Mouse (Mus musculus) erythroblast, adult 5-6 weeks (primary cell): ENCODE measurements around the gene Prkd2. TPM values are rescaled to one million over a fixed set of nuclear protein-coding genes. Genes with fewer than 3 reads are reported as not detected.

Source experiments
- ATAC-seq: replicated peaks from 2 replicates; pipeline ENCODE4 v1.8.0; 2016; ENCODE audit warnings: moderate number of reproducible peaks, mild to moderate bottlenecking, moderate TSS enrichment, inconsistent platforms; ENCODE audit not compliant: poor library complexity, low FRiP score, severe bottlenecking
- total RNA-seq, 2 experiments: library from RNA; stranded (forward) in 1 of 2; stranded (reverse) in 1 of 2; fragments of 150-400 nt in 1 of 2; fragments of 200-764, 138-1000 nt in 1 of 2; gene quantifications; 2 replicates each; pipeline versions ENCODE4 v1.2.3 to v1.2.4; 2015 to 2017; ENCODE audit warnings: low replicate concordance in 2 of 2

Prkd2 gene
- total RNA-seq, 2 experiments from 2014 or later: 4.6 to 5.1 TPM

DNA sequence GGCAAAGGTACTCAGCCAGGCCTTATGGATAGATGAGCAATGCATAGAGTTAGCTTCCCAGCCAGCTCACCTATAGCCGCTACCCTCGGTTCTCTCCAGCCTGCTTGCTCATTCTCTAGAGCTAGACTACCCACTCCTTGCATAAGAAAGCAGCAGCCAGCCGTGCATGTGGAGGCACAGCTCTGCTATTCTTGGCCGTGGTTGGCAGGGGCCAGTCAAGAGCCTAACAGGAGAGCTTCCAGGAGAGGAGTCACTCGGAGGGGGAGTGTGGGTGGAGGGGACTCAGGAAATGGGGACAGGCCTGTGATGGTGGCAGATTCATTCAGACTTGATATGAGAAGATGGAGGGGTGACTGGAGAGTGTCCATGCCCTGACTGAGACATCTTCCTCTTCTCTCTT is 19.0 kb upstream of the Prkd2 start:
- ATAC-seq: no peak

DNA sequence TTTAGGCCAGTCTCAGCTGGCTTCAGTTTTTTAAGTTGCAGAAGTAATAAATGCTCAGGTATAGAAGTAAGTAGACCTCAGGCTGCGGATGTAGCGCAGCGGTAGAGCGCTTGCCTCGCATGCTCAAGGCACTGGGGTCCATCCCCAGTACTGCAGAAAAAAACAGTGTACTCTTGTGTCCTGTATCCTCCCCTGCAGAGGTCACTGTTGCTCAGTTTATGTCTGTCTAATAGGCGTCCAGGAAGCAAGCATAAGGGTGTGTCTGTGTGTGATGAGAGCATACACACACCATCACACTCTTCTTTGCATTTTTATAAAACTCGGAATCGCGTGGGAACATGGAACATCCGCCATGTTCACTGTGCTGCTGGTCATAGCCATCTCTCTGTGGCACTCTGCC is 16.9 kb upstream of the Prkd2 start:
- ATAC-seq: 0 out of 2 replicates have a peak, but pooled peaks have one; percentile 33

DNA sequence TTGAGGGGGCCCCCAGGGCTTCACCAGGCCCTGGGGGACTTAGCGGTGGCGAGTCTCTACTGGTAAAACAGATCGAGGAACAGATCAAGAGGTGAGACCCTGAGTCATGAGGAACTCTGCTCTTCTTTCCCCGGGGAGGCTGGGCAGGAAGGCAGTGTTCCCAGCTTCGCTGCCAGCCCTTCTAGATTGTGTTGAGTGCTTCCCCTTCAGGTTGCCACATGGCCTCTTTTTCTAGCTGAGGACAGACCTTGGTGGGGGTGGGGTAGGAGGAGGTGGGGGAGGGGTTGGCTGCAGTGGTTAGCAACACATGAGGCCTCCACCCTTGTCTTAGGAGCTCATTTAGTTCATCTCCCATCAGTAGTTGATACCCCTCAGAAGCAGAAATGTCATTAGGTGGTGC is 16.1 kb upstream of the Prkd2 start:
- no peak for ATAC-seq

DNA sequence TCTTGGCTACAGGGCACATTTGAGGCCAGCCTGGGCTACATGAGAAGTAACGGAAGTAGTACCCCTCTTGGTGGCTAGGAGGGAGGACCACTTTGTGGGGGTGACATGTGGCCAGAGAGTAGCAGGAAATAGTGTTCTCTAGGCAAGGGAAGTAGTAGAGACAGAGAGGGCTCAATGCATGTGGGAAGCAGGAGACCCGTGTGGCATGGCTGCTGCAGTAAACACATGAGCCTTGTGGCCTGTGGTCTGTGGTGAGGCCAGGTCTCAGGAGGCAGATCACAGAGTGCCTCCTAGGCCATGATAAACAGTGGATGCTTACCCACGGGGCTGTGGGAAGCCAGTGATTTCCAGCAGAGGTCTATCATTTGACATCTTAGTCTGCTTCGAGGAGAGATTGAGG is 15.4 kb upstream of the Prkd2 start:
- ATAC-seq: no peak

DNA sequence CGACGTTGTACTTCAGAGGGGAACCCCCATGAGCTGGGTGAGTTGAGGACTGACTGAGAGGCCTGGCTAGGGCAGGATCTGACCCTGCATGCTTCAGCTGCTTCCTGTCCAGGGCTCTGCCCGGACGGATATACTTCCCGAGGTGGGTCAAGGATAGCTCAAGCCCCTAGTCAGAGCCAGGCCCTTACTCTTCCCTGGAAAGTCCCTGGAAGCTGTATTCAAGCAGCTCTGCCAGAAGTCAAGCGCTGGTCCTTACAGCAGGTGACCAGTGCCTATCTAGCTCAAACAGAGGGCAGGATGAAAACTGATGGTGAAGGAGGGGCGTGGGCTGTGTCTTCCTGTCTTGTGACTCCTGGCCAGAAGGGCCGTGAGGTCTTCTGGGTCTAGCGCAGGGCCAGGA is 12.3 kb upstream of the Prkd2 start:
- no peak for ATAC-seq

DNA sequence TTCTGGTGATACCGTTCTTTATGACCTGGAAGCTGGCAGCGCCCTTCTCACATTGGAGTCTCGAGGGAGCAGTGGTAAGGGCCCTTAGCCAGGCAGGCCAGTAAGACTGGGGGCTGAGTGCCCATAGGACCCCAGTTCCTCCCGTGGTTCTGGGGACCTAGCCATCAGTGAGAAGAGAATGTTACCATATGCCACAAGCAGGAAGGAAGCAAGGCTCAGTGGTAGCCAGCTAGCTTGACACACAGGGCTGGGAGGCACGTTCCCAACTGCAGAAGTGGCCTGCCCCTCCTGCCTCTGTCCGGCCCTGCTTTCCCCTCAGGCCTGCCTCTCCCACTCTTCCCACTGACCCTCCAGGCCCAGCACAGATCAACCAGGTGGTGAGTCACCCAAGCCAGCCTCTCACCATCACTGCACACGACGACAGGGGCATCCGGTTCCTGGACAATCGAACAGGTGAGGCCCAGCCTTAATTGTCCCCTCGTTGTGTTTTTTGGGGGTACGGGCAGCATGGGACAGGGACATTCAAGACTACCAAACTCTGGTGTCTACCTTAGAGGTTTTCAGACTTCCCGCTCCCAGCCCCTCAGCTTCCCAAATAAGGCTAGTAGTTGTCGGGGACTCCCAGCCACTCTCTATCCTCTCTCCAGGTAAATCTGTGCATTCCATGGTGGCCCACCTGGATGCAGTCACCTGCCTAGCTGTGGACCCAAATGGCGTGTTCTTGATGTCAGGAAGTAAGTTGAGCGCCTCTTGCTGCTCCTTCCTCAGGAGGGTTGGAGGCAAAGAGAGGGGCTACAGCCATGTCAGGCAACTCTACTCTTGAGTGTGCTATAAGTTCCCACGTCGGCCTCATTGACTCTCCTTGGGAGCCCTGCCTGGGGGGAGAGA is 4.5 kb upstream of the Prkd2 start:
- no peak for ATAC-seq

DNA sequence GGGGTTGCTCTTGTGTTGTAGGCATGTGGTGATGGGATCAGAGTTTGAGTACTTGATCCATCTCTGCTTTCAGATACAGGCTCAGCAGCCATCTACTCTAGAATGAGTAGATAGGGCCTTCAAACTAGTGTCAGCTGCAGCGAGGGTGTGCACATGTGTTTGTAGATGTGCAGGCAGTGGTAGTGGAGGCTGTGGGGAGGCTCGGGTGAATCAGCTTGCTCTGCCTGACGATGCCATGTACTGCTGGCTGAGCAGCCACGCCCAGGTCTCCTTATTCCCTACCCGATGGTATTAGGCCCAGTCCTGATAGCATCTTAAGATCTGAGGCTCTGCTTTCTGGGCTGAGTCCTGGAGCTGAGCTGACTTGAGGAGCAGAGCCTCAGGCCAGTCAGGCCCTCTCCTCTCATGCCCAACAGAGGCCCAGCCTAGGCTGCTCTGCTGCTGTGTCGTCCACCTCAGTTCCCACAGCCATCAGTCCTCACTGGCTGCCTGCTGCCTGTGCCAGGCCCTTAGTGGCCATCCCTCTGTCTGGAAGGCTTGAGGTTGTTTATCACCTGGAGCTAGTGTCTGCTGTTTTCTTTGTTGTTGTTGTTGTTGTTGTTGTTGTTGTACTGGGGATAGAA is 3.8 kb upstream of the Prkd2 start:
- no peak for ATAC-seq

DNA sequence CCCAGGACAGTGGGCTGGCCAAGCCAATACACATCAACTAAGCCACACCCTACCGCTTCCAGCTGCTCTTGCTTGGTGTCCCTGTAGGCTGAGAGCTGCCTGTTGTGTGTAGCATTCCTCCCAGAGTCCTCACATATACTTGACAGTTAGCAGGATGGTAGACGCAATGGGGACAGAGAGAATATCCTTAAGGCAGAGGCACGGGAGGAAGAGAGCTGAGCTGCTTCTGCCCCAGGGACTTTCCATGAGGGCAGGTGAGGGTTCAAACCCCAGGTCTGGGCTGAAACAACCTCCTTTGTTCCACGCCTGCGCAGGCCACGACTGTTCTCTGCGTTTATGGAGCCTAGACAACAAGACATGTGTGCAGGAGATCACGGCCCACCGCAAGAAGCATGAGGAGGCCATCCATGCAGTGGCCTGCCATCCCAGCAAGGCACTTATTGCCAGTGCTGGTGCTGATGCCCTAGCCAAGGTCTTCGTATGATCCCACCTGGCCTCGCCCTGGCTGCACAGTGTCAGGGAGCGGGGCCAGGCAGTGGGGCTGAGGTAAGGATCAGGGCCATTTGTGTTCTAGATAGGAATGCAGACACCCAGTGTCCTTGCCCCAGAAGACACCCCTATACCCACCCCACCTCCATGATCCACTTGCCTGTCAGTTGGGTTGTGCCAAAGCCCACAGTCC is 3.1 kb upstream of the Prkd2 start:
- no peak for ATAC-seq

DNA sequence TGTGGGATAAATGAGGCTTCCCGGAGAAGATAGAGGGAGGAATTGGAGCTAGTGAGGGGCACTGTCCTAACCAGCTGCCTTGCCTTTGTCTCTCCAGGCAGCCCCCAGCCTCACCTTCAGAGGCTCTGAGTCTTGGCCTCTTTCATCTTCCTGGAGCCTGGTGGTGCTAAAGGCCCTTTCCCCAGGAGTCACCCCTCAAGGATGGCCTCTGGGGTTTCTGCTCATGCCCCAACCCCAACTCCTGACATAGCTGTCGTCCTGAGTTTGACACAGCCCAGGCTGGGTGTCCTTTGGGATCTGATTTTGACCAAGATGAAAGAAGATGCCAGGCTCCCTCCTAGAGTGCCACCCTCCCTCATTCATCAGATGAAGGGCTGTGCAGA is 2.6 kb upstream of the Prkd2 start:
- no peak for ATAC-seq

DNA sequence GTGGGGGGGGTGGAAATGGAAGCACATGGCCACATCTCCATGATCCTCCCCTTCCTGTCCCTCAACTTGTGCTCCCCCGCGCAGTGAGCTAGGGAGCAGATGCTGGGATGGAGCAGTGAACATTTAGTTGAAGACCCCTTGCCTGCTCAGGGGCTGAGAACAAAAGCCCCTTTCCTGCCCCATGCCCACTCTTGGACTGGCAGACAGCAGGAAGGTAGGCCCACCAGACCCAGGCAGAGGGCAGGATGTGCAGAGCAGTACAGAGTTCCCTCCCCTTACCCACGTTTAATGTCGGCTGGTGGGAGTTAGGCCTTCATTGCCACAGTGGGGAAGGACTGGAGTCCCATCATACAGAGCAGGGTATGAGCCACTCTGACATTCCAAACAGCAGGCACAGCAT is 1.6 kb upstream of the Prkd2 start:
- ATAC-seq: no peak

DNA sequence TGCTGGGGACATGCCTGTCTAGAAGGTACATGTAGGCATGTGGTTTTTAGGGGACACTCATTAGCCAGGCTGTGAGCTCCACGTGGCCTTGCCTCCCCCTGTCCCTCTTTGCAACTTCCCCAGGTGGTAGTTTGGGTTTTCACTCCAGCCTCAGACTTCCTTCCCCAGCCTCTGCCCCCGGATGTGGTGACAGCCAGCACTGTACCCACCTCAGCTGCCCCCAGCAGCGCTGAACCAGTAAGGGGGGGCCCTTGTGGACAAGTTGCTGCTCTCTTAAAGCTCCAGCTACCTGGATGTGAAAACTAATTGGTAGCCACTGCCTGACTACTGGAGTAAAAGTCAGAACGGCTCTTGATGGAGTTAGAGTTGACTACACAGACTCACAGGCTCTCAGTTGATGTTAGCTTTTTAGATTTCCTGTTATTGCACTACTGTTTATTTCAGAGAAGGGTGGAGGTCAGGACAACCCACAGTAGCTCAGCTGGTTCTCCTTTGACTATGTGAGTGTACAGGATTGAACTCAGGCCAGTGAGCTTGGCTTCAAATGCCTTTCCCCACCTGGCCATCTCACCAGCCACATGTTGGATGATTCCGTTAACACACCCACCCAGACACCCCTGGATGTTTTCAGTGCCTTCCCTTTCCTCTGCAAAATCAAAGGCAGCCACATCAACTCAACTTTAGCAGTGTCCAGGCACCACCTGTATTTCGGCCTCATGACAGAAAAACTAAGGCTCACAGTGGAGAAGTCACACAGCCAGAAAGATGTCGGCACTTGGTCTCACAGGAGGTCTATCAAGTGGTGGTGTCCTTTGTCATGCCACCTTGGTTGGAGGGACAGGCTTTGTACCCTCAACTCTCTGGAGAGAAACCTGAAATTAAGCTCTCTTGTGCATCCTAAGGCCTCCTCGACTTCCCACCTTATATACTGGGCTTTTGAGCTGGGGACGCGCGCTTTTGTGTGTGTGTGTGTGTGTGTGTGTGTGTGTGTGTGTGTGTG is 841 bp upstream of the Prkd2 start:
- ATAC-seq: no peak

DNA sequence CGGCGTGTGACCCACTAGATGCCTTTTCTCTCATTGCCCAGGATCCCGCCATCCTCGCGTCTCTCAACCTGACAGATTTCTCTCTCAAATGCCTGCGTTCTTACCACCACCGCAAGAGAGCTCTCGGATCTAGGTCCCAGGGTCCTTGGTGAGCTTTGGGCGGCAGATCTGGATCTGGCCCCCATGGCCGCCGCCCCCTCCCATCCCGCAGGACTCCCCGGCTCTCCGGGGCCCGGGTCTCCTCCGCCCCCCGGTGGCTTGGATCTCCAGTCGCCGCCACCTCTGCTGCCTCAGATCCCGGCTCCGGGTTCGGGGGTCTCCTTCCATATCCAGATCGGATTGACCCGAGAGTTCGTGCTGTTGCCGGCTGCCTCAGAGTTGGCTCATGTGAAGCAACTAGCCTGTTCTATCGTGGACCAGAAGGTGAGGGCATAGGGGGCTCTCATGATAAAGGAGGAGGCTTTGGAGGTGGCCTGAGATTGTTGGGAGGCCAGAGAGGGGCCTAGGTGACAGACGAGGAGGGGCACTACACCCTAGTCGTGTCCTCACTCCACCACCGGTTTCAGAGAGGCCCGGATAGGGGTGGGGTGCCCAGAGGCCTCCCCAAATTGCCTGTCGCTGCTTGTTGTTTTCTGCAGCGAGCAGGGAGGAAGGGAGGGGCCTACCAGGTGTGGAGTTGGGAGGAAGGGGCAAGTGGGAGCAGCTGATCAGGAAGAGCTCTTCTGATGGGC is 904 bp downstream of the Prkd2 start:
- ATAC-seq: no peak

DNA sequence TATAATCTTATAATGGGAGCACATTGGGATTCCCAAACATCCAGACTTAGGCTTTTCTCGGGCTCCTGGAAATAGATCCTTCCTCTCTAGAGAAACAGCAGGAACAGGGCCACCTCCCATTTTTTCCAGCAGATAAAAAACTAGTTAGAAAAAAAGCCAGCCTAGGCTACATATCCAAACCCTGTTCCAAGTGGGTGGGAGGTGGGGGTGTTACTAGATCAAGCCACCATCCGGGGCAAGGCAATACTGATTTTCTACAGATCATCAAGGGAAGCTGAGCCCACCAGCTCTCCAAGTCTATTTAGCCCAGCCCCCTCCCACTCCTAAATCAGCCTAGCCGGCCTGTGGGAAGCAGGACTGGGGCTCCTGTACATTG is 2.0 kb downstream of the Prkd2 start:
- no peak for ATAC-seq

DNA sequence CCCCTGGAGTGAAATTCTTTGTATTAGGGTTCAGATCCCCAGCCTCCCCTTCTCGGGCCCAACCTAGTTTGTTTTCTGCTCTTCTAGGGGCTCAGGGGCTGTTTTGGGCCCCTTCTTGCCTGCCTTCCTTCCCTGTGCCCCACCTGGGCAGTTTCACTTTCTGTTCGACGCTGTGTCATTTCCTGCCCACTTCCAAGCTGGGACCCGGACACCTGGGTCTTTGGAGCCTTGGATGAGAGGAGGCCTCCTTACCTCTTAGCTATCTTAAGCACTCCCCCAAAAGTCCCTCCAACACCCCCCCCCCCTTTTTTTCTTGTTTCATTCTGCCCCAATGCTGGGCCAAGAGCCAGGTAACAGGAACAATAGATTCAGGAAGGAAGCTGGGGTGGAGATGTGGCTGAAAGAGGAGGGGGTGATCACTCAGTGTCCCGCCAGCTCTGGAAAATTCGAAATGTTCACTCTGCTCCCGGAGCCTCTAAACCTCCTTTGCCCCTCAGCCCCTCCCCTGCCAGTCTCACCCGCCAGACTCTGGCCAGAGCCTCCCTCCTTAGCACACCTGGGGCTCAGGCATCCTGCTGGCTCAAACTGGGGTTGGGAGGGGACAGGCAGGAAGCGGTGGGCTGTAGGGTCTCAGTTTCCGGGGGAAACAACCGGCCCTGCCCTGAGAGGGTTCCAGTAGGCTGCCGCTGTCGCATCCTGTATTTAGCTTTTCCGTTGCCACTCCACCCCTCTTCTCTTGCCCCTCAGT is 2.5 kb downstream of the Prkd2 start:
- ATAC-seq: 0 out of 2 replicates have a peak, but pooled peaks have one; percentile 25

DNA sequence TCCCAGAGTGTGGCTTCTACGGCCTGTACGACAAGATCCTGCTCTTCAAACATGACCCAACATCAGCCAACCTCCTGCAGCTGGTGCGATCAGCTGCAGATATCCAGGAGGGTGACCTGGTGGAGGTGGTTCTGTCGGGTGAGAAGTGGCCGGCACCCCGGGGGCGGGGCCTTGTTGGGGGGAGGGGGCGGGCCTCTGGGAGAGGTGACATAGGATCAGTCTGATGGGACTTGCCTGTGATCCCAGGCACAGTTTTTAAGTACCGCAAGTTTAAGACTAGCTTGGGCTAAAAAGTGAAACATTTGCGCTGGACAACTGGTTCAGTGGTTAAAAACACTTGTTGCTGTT is 3.1 kb downstream of the Prkd2 start:
- ATAC-seq: no peak

DNA sequence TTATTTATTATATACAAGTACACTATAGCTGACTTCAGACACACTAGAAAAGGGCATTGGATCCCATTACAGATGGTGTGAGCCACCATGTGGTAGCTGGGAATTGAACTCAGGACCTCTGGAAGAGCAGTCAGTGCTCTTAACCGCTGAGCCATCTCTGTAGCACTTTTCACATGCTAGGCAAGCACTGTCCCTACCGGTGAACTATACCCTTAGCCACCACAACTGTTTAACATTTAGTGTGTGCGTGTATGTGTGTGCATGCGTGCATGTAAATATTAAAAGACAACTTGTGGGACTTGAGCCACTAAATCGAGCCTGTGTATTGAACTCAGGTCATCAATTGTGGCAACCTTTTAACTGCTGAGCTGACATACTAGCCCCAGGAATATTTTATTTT is 4.1 kb downstream of the Prkd2 start:
- no peak for ATAC-seq

DNA sequence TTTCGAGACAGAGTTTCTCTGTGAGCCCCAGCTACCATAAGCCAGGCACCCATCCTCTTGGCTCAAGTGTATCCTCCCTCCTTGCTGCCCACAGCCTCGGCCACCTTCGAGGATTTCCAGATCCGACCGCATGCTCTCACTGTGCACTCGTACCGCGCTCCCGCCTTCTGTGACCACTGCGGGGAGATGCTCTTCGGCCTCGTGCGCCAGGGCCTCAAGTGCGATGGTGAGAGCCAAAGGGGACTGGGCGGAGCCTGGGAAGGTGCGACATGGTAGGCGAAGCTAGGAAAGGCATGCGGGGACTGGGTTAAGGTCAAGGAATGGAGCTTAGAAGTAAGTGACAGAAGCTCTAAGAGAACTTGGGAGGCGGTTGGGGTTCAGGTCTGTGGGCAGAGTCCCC is 4.8 kb downstream of the Prkd2 start:
- no peak for ATAC-seq

DNA sequence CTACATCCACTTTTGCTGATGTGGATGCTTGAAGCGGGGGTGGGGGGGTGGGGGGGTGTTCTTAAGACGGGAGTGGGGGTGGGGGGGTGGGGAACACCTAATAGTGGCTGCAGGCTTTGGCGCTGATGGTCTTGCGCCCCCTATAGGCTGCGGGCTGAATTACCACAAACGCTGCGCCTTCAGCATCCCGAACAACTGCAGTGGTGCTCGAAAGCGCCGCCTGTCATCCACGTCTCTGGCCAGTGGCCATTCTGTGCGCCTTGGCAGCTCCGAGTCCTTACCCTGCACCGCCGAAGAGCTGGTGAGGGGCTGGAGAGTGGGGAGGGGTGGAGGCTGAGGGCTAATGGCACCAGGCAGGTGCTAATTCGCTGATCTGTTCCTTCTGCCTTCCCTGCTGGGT is 5.9 kb downstream of the Prkd2 start:
- ATAC-seq: no peak

DNA sequence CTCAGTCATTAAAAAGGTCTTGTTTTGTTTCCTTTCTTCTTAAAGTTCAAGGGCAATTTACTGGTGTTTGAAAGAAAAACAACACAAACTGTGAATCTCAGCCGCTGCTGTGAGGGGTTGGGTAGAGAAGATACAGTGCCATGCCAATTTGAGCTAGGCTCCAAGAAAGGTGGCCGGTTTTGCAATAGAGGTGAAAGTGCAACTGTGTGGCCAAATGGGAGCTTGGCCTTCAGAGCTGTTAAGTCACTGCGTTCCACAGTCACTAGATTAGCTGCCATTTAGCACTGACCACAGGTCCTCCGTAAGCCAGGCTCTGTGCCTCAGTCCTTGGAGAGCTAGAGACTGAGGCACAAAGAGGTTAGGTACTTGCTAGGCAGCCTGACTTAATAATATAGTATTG is 8.9 kb downstream of the Prkd2 start:
- ATAC-seq: no peak
